Mouse (Mus musculus): ENCODE measurements at regions not wholly inside any gene's neighbourhood (a gene's known extent, or its start where the extent isn't known, plus 50 kb on each side); places are given as distances from the start of the nearest gene placed in this dataset. TPM values are rescaled to one million over a fixed set of nuclear protein-coding genes. Genes with fewer than 3 reads are reported as not detected.

DNA sequence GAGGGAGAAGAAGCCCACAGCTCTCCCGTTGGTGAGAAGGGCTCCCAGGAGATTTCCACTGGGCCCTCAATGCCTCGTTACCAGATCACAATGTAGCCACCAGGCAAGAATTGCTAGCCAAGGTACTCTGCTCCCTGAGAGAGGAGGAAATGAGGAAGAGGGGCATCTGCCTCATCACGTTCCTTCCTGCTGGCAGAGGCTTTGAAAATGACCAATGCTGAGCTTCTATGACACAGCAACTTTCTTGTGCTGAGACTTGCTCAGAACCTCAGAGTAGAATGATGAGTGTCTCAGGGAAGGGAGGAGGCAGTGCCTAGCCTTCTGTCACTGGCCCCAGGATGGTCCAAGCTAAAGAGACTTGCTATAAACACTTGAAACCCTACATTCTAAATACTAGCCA is 78.7 kb upstream of the Hsd17b12 start:
- 41% methylated on average over 3 of the region's 3 CpGs for WGBS
- 0 out of 2 replicates have a peak, but pooled peaks cover 5% of the 10 kb centered on the region for H3K4me1 ChIP-seq
- H3K4me3 ChIP-seq (replicated peaks): no peak overlapping the region
- no peaks in the 10 kb centered on the region for H3K36me3 ChIP-seq
- H3K9me3 ChIP-seq: no peaks in the 10 kb centered on the region
- no peak for ATAC-seq (ENCODE audit: insufficient read depth, low FRiP score, low read depth)
- no peak overlapping the region for H3K27ac ChIP-seq
- peaks cover 34% of the 10 kb centered on the region for H3K27me3 ChIP-seq (replicated peaks)
- H3K9ac ChIP-seq: no peak overlapping the region
- no peak overlapping the region for H3K4me2 ChIP-seq

DNA sequence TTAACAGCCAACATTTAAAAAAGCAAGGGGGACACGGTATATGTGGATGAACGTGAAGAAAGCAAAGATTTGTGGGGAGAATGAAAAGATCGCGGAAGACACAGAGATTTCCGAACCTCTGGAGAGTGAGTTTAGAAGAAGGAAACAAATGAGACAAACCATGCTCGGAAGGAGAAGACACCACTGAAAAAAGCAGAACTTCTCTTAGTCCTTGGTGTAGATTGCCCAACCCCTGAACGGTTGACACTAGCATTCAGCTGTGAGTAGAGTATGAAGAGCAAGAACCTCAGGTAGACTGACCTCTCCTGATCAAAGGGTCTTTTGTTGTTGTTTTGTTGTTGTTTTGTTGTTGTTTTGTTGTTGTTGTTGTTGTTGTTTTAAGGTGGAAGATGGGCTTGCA is 75.8 kb upstream of the Hsd17b12 start:
- H3K4me1 ChIP-seq: no peaks in the 10 kb centered on the region
- 86% methylated on average over 7 of the region's 7 CpGs for WGBS
- H3K27ac ChIP-seq: no peak overlapping the region
- ATAC-seq (ENCODE audit: insufficient read depth, low FRiP score, low read depth): no peak
- no peaks in the 10 kb centered on the region for H3K9me3 ChIP-seq
- H3K9ac ChIP-seq: no peak overlapping the region
- no peak overlapping the region for H3K4me3 ChIP-seq (replicated peaks)
- no peak overlapping the region for H3K4me2 ChIP-seq
- H3K36me3 ChIP-seq: no peaks in the 10 kb centered on the region
- peaks cover 5% of the 10 kb centered on the region for H3K27me3 ChIP-seq (replicated peaks)

- Histone ChIP-seq H3K4me1 (no peaks in the 10 kb centered on the region), H3K27ac (no peak overlapping the region), H3K36me3 (no peaks in the 10 kb centered on the region), H3K9ac (no peak overlapping the region), H3K4me3 (replicated peaks) (no peak overlapping the region), H3K9me3 (no peaks in the 10 kb centered on the region), H3K4me2 (no peak overlapping the region), H3K27me3 (replicated peaks) (no peaks in the 10 kb centered on the region)
- 53% methylated on average over 5 of the region's 5 CpGs for WGBS
- no peak for ATAC-seq (ENCODE audit: insufficient read depth, low FRiP score, low read depth)
Measured at GRCm38 (mm10) chr2:94219421-94219820, 61.7 kb upstream of the Hsd17b12 start.

GRCm38 (mm10) chr2:94217481-94217880 is 59.7 kb upstream of the Hsd17b12 start:
- 85% methylated on average over 3 of the region's 3 CpGs for WGBS
- no peak overlapping the region for H3K27ac ChIP-seq
- H3K9ac ChIP-seq: no peak overlapping the region
- no peaks in the 10 kb centered on the region for H3K4me1 ChIP-seq
- H3K36me3 ChIP-seq: no peaks in the 10 kb centered on the region
- no peak overlapping the region for H3K4me2 ChIP-seq
- ATAC-seq (ENCODE audit: insufficient read depth, low FRiP score, low read depth): no peak
- no peak overlapping the region for H3K4me3 ChIP-seq (replicated peaks)
- H3K9me3 ChIP-seq: no peaks in the 10 kb centered on the region
- no peaks in the 10 kb centered on the region for H3K27me3 ChIP-seq (replicated peaks)

DNA sequence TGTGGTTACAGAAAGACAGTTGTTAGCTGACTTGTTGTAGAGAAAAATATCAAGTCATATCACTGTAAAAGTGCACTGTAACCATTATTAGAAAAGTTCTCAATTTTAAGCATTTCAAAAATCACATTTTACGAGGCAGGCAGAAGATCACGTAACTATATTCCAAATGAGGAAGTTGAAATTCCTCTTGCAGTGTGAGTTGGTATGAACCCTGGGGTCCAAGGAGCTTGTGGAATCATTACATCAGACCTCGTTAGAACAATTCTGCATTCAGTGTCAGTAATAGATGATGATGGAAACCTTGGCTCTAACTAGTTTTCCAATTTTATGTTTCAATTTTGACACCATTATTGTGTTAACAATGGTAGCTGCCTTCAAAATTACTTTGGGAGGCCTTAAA is 57.7 kb upstream of the Hsd17b12 start:
- 75% methylated on average over 3 of the region's 3 CpGs for WGBS

More for the DNA sequence above, 57.7 kb upstream of the Hsd17b12 start:
- H3K27me3 ChIP-seq (replicated peaks): no peaks in the 10 kb centered on the region
- no peak overlapping the region for H3K27ac ChIP-seq
- H3K4me2 ChIP-seq: no peak overlapping the region
- H3K36me3 ChIP-seq: no peaks in the 10 kb centered on the region
- no peak overlapping the region for H3K9ac ChIP-seq
- H3K9me3 ChIP-seq: no peaks in the 10 kb centered on the region
- no peak overlapping the region for H3K4me3 ChIP-seq (replicated peaks)
- no peak for ATAC-seq (ENCODE audit: insufficient read depth, low FRiP score, low read depth)
- no peaks in the 10 kb centered on the region for H3K4me1 ChIP-seq

MicroRNAs in the stretch of these regions (microRNA counts, 519-probe panel; counts per million panel counts)
- microRNA mmu-miR-129-3p: 2,390 counts per million, percentile 50 among the panel's probes with 10 or more counts
- microRNA mmu-miR-129-5p: 2,297 counts per million, percentile 41 among the panel's probes with 10 or more counts

Small RNA genes lying in the stretch of these regions (microRNA-seq; reads per million reads assigned to microRNA genes)
- gene Mir129-2 (not detected), gene Mir129b (not detected)
